Mouse (Mus musculus) heart, adult 8-10 months (tissue): ENCODE results near the gene BC034090. TPM values are rescaled to one million over a fixed set of nuclear protein-coding genes. Genes with fewer than 3 reads are reported as not detected.
A peak's percentile ranks its signal among the peaks of the same experiment; 100 is the strongest.
"Not testable (repeated sequence)": the region's sequence is repeated elsewhere in the genome, so short reads cannot be mapped to it uniquely, and the experiment has no call there.

Experiments used
- DNase-seq: peaks from one replicate; pipeline ENCODE4 v3.0.0; 2022; ENCODE audit warnings: low spot score
- total RNA-seq, 4 experiments: library from RNA; stranded (reverse); gene quantifications; 2 replicates each; pipeline ENCODE4 v1.2.4; 2022

The BC034090 gene
- total RNA-seq, 4 experiments from 2014 or later: 33.0 to 42.1 (median 39.3) TPM

DNA sequence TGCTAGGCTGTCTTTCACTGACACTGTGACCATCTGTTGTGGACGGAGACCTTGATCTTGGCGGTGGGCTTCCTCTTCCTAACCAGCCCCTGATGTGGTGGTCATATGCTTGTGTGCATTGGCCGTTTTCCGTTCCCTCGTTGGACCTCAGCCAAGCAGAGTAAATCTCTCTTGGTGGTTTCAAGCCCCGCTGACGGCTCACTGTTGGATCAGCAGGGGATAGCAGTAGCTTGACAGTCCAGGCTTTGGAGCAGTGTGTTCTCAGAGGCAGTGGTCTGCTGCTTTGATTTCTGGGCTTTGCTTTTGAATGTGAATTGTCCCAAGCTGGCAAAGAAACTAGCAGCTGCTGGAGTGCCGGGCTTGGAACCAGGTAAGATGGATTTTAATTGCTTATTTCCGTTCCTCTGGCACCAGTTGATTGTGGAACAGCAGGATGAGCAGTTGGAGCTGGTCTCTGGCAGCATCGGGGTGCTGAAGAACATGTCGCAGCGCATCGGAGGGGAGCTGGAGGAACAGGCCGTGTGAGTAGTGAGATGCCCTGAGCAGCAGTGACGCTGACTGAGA, 51.4 kb downstream of the BC034090 start:
- no peak for DNase-seq

DNA sequence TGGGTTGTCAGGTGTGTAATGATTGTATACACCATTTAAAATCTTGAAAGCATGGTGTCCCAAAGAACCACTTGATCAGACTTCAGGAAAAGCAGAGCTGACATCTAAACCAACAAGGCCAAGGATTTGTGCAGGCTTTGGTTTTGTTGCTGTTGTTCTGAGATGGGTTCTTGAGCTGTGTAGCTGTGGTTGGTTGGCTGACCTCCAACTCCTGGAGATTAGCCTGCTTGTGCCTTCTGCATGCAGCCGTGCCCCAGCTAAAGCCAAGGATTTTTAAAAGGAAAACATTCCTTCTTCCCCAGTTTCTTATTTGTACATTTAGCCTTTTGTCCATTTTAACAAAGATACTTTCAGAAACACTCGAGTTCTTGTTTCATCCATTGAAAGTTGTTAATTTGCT, 52.6 kb downstream of the BC034090 start:
- peak; percentile 19 for DNase-seq

DNA sequence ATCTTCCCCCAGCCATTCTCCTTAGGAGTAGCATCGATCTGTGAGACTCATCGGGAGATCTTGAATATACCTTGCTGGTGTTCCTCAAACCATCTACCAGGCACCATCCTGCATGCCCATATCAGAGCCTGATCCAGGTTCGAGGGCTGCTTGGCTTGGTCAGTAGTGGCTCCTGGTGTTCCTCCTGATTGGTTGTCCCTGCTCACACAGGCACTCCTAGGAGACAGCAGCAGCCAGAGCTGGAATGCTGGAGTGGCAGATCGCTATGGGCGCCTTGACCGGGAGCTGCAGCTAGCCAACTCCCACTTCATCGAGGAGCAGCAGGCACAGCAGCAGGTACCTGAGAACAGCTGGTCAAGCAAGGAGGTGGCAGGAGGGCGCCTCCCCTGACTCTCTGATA, 53.0 kb downstream of the BC034090 start:
- no peak for DNase-seq

DNA sequence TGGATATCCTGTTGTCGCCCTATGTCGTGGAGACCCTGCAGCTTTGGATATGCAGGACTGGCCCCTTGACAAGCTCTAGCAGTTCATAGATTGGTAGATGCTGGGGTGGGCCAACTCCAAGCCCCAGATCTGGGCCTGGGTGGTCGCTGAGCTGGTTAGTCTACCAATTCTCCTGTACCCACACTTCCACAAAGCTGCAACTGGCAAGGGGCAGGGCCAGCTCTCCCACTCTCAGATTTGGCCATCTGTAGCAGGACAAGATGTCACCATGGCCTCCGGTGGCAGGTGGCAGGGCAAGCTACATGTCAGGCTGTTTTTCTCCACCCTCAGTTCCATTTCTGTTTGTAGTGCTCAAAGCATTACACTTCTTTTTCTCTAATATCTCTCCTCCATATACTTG, 55.6 kb downstream of the BC034090 start:
- DNase-seq: no peak

DNA sequence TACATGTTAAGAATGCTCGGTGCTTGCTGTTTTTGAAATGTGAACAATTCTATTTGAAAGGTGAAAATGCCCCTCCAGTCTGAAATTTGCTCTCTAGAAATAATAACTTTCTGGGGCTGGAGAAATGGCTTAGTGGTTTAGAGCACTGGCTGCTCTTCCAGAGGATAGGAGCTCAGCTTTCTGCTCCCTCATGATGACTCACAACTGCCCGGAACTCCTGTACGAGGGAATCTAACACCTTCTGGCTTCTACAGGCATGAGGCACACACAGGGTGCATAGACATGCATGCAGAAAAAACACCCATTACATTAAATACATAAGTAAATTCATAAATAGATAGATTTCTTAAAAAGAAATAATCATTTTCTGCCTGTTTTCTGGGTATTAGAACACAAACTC, 60.1 kb downstream of the BC034090 start:
- DNase-seq: no peak

DNA sequence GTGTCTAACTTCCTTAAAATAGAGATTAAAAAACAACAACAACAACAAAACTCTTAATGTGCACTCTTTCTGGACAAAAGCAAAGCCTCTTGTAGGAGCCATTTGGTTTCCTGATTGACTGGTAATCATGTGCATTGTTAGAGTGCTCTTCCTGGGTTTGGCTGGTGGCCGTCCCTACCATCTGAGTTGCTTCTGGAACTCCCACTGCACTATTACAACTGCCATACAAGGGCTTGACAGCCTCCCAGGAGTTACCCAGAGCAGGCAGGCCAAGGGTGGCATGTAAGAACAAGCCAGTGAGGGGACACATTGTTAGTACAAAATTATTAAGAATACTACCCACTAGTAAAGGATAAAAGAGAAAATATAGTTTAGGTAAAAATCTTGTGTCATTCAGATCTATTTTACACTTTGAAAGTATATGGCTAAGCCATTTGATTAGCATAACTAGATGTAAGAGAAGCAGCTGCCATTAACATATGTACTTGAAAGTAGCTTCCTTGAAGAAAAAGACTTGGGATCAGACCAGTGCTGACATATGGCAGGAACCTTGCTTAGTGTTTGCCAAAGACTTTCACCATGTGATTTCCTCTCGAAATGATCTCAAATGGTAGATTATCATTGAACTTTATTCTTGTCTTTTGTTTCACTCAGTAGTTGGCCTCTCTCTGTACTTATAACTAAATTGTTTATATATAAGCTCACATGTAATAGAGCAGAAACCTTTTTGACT, 65.9 kb downstream of the BC034090 start:
- no peak for DNase-seq

DNA sequence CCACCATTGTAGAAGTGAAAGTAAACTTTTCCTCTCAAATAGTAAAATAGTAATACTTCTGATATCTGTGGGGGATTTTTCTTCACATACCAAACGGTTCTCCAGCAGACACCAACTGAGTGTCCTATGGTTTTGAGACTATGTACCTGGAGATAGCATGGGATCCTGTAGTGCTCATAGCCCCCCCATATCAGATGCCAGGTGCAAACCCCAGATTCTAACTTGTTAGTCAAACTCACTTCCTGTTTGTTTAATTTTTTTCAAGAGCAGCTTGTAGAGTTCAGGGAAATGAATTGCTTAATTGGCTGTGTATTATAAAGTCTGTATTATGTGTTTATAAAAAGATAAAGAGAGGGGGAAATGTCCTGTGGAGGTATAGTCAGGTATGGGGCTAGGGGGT, 69.8 kb downstream of the BC034090 start:
- DNase-seq: no peak

DNA sequence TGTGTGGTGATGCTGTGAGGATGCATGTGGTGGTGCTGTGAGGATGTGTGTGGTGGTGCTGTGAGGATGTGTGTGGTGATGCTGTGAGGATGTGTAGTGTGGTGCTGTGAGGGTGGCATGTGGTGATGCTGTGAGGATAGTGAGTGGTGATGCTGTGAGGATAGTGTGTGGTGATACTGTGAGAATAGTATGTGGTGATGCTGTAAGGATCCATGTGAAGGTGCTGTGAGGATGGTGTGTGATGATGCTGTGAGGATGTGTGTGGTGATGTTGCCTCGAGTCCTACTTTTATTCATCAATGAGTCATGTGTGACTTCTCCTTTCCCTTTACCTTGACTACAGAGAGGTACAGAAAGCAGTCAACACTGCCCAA, 70.6 kb downstream of the BC034090 start:
- DNase-seq: not testable (repeated sequence)

DNA sequence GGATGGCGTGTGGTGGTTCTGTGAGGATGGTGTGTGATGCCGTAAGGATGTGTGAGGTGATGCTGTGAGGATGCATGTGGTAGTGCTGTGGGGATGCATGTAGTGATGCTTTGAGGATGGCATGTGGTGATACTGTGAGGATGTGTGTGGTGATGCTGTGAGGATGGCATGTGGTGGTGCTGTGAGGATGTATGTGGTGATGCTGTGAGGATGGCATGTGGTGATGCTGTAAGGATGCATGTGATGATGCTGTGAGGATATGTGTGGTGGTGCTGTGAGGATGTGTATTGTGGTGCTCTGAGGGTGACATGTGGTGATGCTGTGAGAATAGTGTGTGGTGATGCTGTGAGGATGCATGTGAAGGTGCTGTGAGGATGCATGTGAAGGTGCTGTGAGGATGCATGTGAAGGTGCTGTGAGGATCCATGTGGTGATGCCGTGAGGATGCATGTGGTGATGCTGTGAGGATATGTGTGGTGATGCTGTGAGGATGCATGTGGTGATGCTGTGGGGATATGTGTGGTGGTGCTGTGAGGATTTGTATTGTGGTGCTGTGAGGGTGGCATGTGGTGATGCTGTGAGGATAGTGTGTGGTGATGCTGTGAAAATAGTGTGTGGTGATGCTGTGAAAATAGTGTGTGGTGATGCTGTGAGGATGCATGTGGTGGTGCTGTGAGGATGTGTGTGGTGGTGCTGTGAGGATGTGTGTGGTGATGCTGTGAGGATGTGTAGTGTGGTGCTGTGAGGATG, 71.2 kb downstream of the BC034090 start:
- DNase-seq: no peak

DNA sequence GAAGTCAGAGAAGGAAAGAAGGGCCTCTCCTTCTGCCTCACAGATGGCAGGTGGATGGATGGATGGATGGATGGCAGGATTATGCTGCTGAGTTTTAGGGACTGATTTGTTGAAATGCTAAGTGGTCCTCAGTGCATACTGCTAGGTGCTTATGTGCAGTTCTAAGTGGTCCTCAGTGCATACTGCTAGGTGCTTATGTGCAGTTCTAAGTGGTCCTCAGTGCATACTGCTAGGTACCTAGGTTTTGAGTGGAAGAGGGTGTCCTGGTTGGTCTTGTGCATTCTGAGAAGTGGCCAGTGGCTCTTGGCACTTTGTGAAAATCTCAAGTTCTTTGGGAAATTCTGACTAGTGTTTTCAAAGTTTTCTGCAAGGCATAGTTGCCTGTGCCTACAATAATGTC, 74.3 kb downstream of the BC034090 start:
- no peak for DNase-seq

DNA sequence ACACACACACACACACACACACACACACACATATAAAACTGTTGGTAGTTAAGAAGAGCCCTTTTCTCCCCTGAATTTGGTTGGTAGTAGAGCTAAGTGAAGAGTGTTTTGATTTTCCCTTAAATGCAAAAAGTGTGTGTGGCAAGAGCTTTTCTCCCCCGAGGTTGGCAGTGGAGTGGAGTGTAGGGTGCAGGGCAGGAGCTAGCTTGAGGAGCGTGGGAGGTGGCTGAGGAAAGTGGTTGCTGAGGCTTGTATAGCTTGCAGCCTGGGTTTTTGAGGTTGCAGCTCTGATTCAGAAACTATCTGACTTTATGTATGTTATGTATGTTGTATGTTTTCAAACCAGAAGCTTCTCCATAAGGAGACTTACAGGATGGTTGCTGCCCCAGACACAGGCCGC, 76.8 kb downstream of the BC034090 start:
- no peak for DNase-seq

Other genes starting within 250 kb of the BC034090 start
- 10 to 100 TPM; 10.3 to 22.4 (median 13.3) TPM for gene Ier5, start 144.8 kb downstream of the BC034090 start, total RNA-seq
- gene Mr1, start 97.6 kb downstream of the BC034090 start, total RNA-seq: 10 to 100 TPM in 2 of 4 experiments, 1 to 10 TPM in 2; 6.9 to 11.2 (median 8.7) TPM
- 10 to 100 TPM; 20.0 to 24.4 (median 23.4) TPM for gene Stx6, start 85.7 kb downstream of the BC034090 start, total RNA-seq
- gene Xpr1, start 173.0 kb upstream of the BC034090 start, total RNA-seq: 10 to 100 TPM; 32.9 to 35.5 (median 34.1) TPM